Mouse (Mus musculus) granulocyte monocyte progenitor cell, adult 5-6 weeks (primary cell): ENCODE results near the gene Elobl. TPM values are rescaled to one million over a fixed set of nuclear protein-coding genes. Genes with fewer than 3 reads are reported as not detected.

Experiments
- ATAC-seq: replicated peaks from 2 replicates; pipeline ENCODE4 v1.8.0; 2016; ENCODE audit warnings: mild to moderate bottlenecking, moderate TSS enrichment, inconsistent platforms; ENCODE audit not compliant: poor library complexity, severe bottlenecking
- total RNA-seq, 2 experiments: library from RNA; stranded (forward) in 1 of 2; stranded (reverse) in 1 of 2; fragments of 200-712, 200-1000 nt in 1 of 2; fragments of >200 nt in 1 of 2; fragmentation: Nextera tagmentation in 1 of 2; gene quantifications; 2 replicates each; pipeline ENCODE4 v1.2.3; 2014 to 2017

Gene Elobl
- total RNA-seq, 2 experiments from 2014 or later, result not detected

- ATAC-seq, result peak; percentile 78
Observed at GRCm38 (mm10) chr11:88989530-88989929, 22.8 kb upstream of the Elobl start.

- no peak for ATAC-seq
Observed at GRCm38 (mm10) chr11:88988956-88989355, 22.2 kb upstream of the Elobl start.

- no peak for ATAC-seq
Observed at GRCm38 (mm10) chr11:88986616-88987015, 19.9 kb upstream of the Elobl start.

DNA sequence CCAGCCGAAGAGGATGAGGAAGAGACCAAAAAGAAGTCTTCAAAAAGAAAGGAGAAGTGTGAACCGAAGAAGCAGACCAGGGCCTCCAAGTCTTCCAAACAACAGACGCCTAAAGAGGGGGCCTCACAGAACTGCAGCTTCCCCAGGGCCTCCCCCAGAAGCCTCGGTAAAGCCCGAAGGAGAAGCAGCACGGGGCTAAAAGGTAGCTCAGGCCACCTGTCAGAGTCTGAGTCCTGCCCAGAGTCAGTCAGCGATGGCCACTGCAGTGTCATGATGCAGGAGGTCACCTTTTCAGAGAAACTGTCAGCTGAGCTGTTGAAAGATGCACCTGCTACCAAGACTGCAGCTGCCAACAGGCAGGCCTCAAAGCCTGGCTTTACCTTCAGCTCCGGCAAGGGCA, 14.6 kb upstream of the Elobl start:
- ATAC-seq, result no peak; the same call in 1 of the 2 replicates

GRCm38 (mm10) chr11:88977188-88977587, 10.5 kb upstream of the Elobl start:
- ATAC-seq, result no peak

GRCm38 (mm10) chr11:88976320-88976719, 9.6 kb upstream of the Elobl start:
- ATAC-seq, result no peak

GRCm38 (mm10) chr11:88973776-88974701, 7.3 kb upstream of the Elobl start:
- peak; percentile 95 for ATAC-seq

GRCm38 (mm10) chr11:88970202-88970732, 3.5 kb upstream of the Elobl start, which contains the start of gene Coil:
TSS of gene Coil (plus strand) at chr11:88970252.
- ATAC-seq, result no peak

DNA sequence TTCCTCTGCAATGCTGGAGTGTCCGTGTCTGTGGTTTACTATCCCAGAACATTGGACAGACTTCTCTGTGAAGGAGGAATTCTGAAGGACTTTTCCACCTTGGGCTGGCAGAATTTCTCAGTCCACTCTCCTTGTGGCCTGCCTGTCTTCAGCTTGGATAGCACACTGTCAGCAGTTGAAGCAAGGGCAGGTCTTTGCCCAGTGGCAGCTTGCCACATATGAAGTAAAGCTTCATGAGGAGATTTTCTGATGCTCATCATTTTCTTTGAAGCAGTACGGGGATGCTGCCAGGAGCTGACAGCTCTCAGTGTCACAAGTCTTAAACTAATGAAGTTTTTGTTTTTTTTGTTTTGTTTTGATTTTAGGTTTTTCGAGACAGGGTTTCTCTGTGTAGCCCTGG, 7.9 kb downstream of the Elobl start:
- ATAC-seq, result no peak

- peak; percentile 99 for ATAC-seq
Observed at GRCm38 (mm10) chr11:88955217-88955969, 11.3 kb downstream of the Elobl start, which contains the start of gene Scpep1. TSS of gene Scpep1 (minus strand) at chr11:88955465.

- peak; percentile 55 for ATAC-seq
Observed at GRCm38 (mm10) chr11:88954803-88955202, 11.9 kb downstream of the Elobl start.

DNA sequence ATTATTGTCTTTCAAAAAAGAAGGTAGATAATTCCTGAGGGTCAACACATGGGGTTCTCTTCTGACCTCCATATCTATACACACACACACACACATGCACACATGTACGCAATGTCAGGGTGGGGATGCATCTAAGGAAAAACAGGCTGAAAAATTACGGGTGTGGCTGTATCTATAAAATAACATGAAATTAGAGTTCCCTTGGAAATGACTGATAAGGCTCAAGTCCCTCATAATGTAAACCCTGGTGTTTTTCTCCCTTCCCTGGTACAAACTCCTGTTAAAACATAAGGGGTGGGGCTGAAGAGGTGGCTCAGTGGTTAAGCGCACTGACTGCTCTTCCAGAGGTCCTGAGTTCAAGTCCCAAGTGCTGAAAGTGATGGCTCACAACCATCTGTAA, 13.1 kb downstream of the Elobl start:
- no peak for ATAC-seq

DNA sequence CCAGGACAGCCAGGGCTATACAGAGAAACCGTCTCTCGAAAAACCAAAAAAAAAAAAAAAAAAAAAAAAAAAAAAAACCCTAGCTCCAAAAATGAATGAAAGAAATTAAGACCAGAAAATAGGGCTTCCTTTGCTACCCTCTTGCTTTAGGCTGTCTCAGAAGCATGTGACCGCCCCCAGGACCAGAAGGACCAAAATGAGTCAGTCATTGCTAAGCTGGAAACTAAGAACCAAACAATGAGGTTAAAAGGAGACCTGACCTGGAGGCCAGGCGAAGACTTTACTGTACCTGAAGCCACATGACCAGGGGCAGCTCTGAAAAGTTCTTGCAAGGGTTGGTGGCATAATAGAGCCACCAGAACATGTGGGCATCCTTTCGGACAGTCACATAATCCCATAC, 14.6 kb downstream of the Elobl start:
- no peak for ATAC-seq

GRCm38 (mm10) chr11:88951576-88951975, 15.2 kb downstream of the Elobl start:
- no peak for ATAC-seq

DNA sequence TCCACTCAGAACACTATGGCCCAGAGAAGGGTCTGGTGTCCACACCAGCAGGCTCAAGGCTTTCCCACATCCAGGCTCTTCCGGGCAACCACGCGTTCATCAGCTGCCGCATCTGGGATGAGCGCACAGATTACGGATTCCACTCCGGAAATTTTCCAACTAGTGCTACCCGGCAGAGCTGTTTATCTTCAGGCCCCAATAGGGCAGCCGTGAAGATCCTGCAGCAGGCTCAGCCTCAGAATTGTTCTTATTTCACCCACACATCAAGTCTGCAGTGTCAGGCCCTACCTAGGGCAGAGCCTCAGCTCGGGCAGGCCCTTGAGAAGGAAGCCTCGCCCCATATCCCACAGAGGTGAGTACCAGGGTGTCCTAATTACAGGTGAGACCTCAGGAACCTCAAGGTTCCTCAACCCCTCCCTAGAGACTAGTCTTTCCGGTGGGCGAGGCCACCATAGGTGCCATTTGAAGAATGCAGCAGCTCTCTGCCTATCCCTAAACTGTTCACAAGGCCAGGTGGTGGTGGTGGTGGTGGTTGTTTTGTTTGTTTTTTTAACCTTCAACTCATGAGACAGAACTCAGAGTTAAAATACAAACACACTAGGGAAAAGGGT, 16.0 kb downstream of the Elobl start:
- no peak for ATAC-seq

GRCm38 (mm10) chr11:88949802-88950639, 16.7 kb downstream of the Elobl start:
- ATAC-seq, result peak; percentile 49

GRCm38 (mm10) chr11:88948896-88949295, 17.8 kb downstream of the Elobl start:
- ATAC-seq, result no peak

- ATAC-seq, result peak; percentile 66
Observed at GRCm38 (mm10) chr11:88945971-88946585, 20.7 kb downstream of the Elobl start.

DNA sequence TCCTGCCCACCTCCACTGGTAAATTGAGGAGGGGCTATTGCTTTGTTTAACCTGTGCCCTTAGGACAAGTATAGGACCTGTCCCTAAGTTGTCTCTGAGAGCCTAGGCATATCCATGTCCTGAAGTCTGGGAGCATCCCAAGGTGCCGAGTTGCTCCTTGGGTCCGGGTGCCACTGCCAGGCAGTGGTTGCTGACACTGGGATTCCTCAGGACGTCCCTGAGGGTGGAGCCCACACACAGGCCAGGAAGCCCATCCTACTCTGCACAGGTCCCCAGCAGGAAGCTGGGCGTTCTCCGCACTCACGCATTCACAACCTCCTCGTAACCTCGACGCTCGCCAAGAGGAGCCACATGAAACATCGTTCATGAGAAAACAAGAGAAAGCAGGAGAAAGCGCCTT, 25.2 kb downstream of the Elobl start:
- ATAC-seq, result no peak
